Mouse (Mus musculus) embryonic stem cell, embryonic (primary cell): Measurements from ENCODE around the gene Spire2.

Experiments used
- CTCF ChIA-PET, 4 experiments: fragments of 300-600 bp in 2 of 4; fragments of 350-600 bp in 2 of 4; sonication (Branson Sonifier 250); formaldehyde crosslinking; loops; one replicate each; lab custom pipeline; 2022; ENCODE audit warnings: inconsistent platforms in 2 of 4; lab: Charles Lee
- POLR2A ChIA-PET, 4 experiments: fragments of 300-600 bp in 2 of 4; fragments of 350-600 bp in 2 of 4; sonication (Branson Sonifier 250); formaldehyde crosslinking; loops; one replicate each; lab custom pipeline; 2022; ENCODE audit warnings: antibody characterized with exemption in 4 of 4, inconsistent platforms in 1 of 4; lab: Charles Lee

Gene Spire2

GRCm38 (mm10) chr8:123411781-123412327, 79.3 kb downstream of the Spire2 start:
- ChIA-PET POLR2A (interaction anchor here in 3 of 4 experiments (0.6 to 2.4 kb wide), 24 partner anchors 10 to 616 kb away, joined by 3 to 12 read pairs (median 4); partner anchors contain the start of genes Afg3l1 (in 1 of the 3), Def8 (in 1 of the 3) and Tcf25 (in 1 of the 3)), CTCF (interaction anchor here (0.7 to 2.4 kb wide), 14 partner anchors 11 to 166 kb away, joined by 3 to 14 read pairs (median 5); partner anchors contain the start of gene Def8 (in 1 of the 4))

- POLR2A ChIA-PET, result interaction anchor here (0.6 to 2.4 kb wide), 36 partner anchors 9 to 617 kb away, joined by 3 to 12 read pairs (median 4); partner anchors contain the start of genes Tcf25 (in 2 of the 4), Afg3l1 (in 1 of the 4), Def8 (in 1 of the 4) and Spire2 (in 1 of the 4)
- CTCF ChIA-PET, result interaction anchor here (0.6 to 2.4 kb wide), 20 partner anchors 10 to 1465 kb away, joined by 3 to 14 read pairs (median 4); partner anchors contain the start of gene Def8 (in 1 of the 4)
These were observed 80.2 kb downstream of the Spire2 start for GRCm38 (mm10) chr8:123412560-123413170.

GRCm38 (mm10) chr8:123414255-123414654, 81.7 kb downstream of the Spire2 start:
- POLR2A ChIA-PET, result interaction anchor here in 2 of 4 experiments (0.6 to 2.4 kb wide), 7 partner anchors 11 to 369 kb away, joined by 3 to 12 read pairs (median 4); partner anchors contain the start of gene Spire2 (in 1 of the 2)
- CTCF ChIA-PET, result interaction anchor here in 2 of 4 experiments (1.5 to 2.4 kb wide), 3 partner anchors 8 to 29 kb away, joined by 5 to 14 read pairs (median 11); no protein-coding TSS in a partner anchor

GRCm38 (mm10) chr8:123414997-123415696, 82.6 kb downstream of the Spire2 start:
- ChIA-PET POLR2A (interaction anchor here in 2 of 4 experiments (0.6 to 1.9 kb wide), 4 partner anchors 9 to 82 kb away, joined by 4 to 5 read pairs (median 4); partner anchors contain the start of gene Mc1r (in 1 of the 2)), CTCF (interaction anchor here (0.6 to 1.5 kb wide), 11 partner anchors 8 to 809 kb away, joined by 3 to 10 read pairs (median 4); partner anchors contain the start of genes Mc1r (in 1 of the 4) and Tcf25 (in 1 of the 4))

- ChIA-PET CTCF (interaction anchor here in 3 of 4 experiments (0.7 to 2.4 kb wide), 6 partner anchors 9 to 115 kb away, joined by 3 to 13 read pairs (median 4); partner anchors contain the start of gene Mc1r (in 2 of the 3)), POLR2A (interaction anchor here in 2 of 4 experiments (0.7 to 1.5 kb wide), 3 partner anchors 19 to 31 kb away, joined by 3 to 5 read pairs (median 4); no protein-coding TSS in a partner anchor)
These were observed 83.7 kb downstream of the Spire2 start for GRCm38 (mm10) chr8:123415967-123416943.

GRCm38 (mm10) chr8:123416944-123417555, 84.5 kb downstream of the Spire2 start:
- ChIA-PET CTCF (interaction anchor here in 2 of 4 experiments (1.2 to 2.4 kb wide), 3 partner anchors 10 to 25 kb away, joined by 3 to 13 read pairs (median 5); partner anchors contain the start of gene Mc1r (in 2 of the 2)), POLR2A (interaction anchor here in 2 of 4 experiments (0.7 to 1.8 kb wide), 7 partner anchors 10 to 45 kb away, joined by 3 to 7 read pairs (median 4); partner anchors contain the start of gene Mc1r (in 2 of the 2))
